Mouse (Mus musculus) heart, postnatal 0 days (tissue): ENCODE results near the gene Ccdc141. TPM values are rescaled to one million over a fixed set of nuclear protein-coding genes. Genes with fewer than 3 reads are reported as not detected.

Experiments used
- ATAC-seq: fragments of 200-750 bp; cut with Nextera tagmentation; 2 replicates; pipeline ENCODE4 v1.8.0; 2017; ENCODE audit warnings: low read depth, moderate number of reproducible peaks, moderate library complexity; ENCODE audit not compliant: insufficient read depth
- DNase-seq: peaks from one replicate; pipeline ENCODE4 v3.0.0-alpha.2; 2016; ENCODE audit warnings: low spot score
- H3K27ac ChIP-seq: fragments of 300-500 bp; sonication (generic); 2 replicates; pipeline ENCODE4 v1.5.1; 2014; ENCODE audit warnings: low read depth, mild to moderate bottlenecking
- H3K27me3 ChIP-seq: fragments of 300-500 bp; sonication (generic); 2 replicates; pipeline ENCODE4 v1.6.1; 2014; ENCODE audit warnings: low read length, mixed read lengths; ENCODE audit not compliant: control insufficient read depth, insufficient read depth
- H3K36me3 ChIP-seq: fragments of 300-500 bp; sonication (generic); replicated peaks from 2 replicates; pipeline ENCODE4 v1.6.1; 2014; ENCODE audit warnings: low read length, mixed read lengths; ENCODE audit not compliant: control insufficient read depth, insufficient read depth
- H3K4me1 ChIP-seq: fragments of 300-500 bp; sonication (generic); 2 replicates; pipeline ENCODE4 v1.6.1; 2014; ENCODE audit warnings: antibody characterized with exemption; ENCODE audit not compliant: control insufficient read depth, insufficient read depth
- H3K4me2 ChIP-seq: fragments of 300-500 bp; sonication (generic); 2 replicates; pipeline ENCODE4 v1.6.1; 2014; ENCODE audit warnings: low read depth, mild to moderate bottlenecking, low read length, moderate library complexity
- H3K4me3 ChIP-seq: fragments of 300-500 bp; sonication (generic); 2 replicates; pipeline ENCODE4 v1.5.1; 2014; ENCODE audit warnings: low read depth, low read length
- H3K9ac ChIP-seq: fragments of 300-500 bp; sonication (generic); replicated peaks from 2 replicates; pipeline ENCODE4 v1.6.1; 2014; ENCODE audit warnings: low read depth, low read length, mixed read lengths
- H3K9me3 ChIP-seq: fragments of 300-500 bp; sonication (generic); replicated peaks from 2 replicates; pipeline ENCODE4 v1.6.1; 2016; ENCODE audit warnings: low read length; ENCODE audit not compliant: control insufficient read depth
- CTCF ChIP-seq: IDR thresholded peaks from 2 replicates; pipeline ENCODE4 v1.5.1; 2016; ENCODE audit warnings: antibody characterized with exemption, control low read depth, low read depth
- EP300 ChIP-seq: IDR thresholded peaks from 2 replicates; pipeline ENCODE4 v1.6.1; 2016; ENCODE audit warnings: antibody characterized with exemption, low read depth
- WGBS: fragments of 180-500 bp; shearing (Covaris S2); extraction: QIAGEN DNeasy Blood & Tissue Kit; methylation state at CpG from one replicate; pipeline ENCODE4 v1.1.7; 2014; 5-methylcytosine and 5-hydroxymethylcytosine counted together
- polyA plus RNA-seq: library from polyadenylated mRNA; unstranded; fragments of >200 nt; fragmentation: Nextera tagmentation; extraction: Ambion mirVana; gene quantifications from 2 replicates; pipeline ENCODE4 v1.2.1, GENCODE M21; 2015
- total RNA-seq: library from RNA; depleted of rRNA; stranded (reverse); fragments of >200 nt; gene quantifications from 2 replicates; pipeline ENCODE4 v1.2.3, GENCODE M21; 2014; ENCODE audit warnings: low replicate concordance

Gene Ccdc141
- total and polyA plus RNA-seq, 2 experiments from 2014 or later = 139 to 162 TPM

DNA sequence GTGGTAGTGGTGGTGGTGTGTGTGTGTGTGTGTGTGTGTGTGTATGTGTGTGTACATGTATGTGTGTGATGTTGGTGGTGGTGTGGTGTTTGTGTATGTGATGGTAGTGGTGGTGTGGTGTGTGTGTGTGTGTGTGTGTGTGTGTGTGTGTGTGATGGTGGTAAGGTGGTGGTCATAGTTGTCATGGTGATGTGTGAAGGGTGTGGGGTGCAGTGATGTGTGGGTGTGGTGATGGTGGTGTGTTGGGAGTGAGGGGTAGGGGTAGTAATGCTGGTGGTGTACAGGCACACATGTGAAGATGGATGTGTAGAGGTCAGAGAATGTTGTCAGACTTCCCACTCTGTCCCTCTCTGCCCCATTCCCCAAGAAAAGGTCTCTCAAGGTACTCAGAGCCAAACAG, 85.1 kb downstream of the Ccdc141 start:
- Histone ChIP-seq H3K27me3 (no peaks in the 10 kb centered on the region), H3K36me3 (peaks cover 27% of the 10 kb centered on the region), H3K9ac (no peak overlapping the region), H3K9me3 (no peaks in the 10 kb centered on the region), H3K27ac (peak overlapping the region; percentile 52), H3K4me3 (no peak overlapping the region), H3K4me2 (no peak overlapping the region), H3K4me1 (peaks cover 9% of the 10 kb centered on the region; the same call in 1 of the 2 replicates)
- TF ChIP-seq CTCF (no peak), EP300 (no peak)
- ATAC-seq = 0 out of 2 replicates have a peak, but pooled peaks have one; percentile 10
- no peak for DNase-seq

DNA sequence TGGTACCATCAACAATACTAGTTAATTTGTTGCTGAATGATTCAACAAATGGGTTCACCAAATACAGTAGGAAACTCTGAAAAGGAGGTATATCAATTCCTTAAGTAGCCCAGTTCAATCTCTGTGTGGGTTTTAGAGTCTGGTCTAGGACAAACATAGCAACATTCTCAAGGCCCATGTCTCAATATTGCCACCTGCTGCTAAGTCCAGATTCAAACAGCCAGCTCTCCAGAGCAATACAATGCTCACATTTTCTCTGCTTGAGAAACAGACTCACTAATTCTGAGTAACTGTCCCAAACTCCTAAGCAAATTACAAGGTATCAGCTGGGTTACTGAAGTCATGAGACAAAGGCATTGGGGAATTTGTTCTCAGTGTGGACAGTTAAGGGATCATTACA, 85.8 kb downstream of the Ccdc141 start:
- H3K9ac ChIP-seq = no peak overlapping the region
- H3K4me3 ChIP-seq = no peak overlapping the region
- DNase-seq (no peak), ATAC-seq (no peak)
- no peaks in the 10 kb centered on the region for H3K27me3 ChIP-seq
- H3K36me3 ChIP-seq = peaks cover 32% of the 10 kb centered on the region
- H3K4me2 ChIP-seq = no peak overlapping the region
- peaks cover 9% of the 10 kb centered on the region; the same call in 1 of the 2 replicates for H3K4me1 ChIP-seq
- H3K27ac ChIP-seq = no peak overlapping the region
- TF ChIP-seq CTCF = peak; percentile 32
- no peak for TF ChIP-seq EP300
- no peaks in the 10 kb centered on the region for H3K9me3 ChIP-seq

DNA sequence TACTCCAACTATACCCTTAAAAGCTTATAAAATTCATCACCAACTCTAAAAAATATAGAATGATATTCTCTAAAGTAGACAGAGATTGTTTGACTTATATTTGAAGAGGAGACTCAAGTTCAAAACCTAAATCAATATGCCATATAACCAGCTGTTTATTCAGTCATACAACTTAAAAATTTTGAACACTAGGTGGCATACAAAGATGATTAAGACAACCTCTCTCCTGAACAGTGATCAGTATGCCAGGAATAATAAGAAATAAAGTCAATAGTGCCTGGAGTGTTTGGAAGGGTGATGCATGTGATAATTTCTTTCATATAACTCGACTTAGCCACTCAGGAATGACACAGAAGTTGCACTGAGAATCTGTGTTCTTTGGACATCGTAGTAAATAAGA, 89.3 kb downstream of the Ccdc141 start:
- Histone ChIP-seq H3K9me3 (no peaks in the 10 kb centered on the region), H3K4me2 (no peak overlapping the region), H3K9ac (no peak overlapping the region), H3K27me3 (no peaks in the 10 kb centered on the region), H3K36me3 (peaks cover 25% of the 10 kb centered on the region), H3K27ac (no peak overlapping the region), H3K4me3 (no peak overlapping the region), H3K4me1 (peaks cover 6% of the 10 kb centered on the region; the same call in 1 of the 2 replicates)
- DNase-seq (no peak), ATAC-seq (no peak)
- WGBS = 84% methylated on average over 2 of the region's 2 CpGs
- TF ChIP-seq EP300 (no peak), CTCF (0 out of 2 replicates have a peak, but pooled peaks have one; percentile 2)

- H3K4me3 ChIP-seq = no peak overlapping the region
- H3K27ac ChIP-seq = no peak overlapping the region
- DNase-seq (no peak), ATAC-seq (no peak)
- 93% methylated on average over 3 of the region's 3 CpGs for WGBS
- H3K9me3 ChIP-seq = no peaks in the 10 kb centered on the region
- peaks cover 1% of the 10 kb centered on the region; the same call in 1 of the 2 replicates for H3K4me1 ChIP-seq
- H3K9ac ChIP-seq = no peak overlapping the region
- no peak overlapping the region for H3K4me2 ChIP-seq
- H3K36me3 ChIP-seq = peaks cover 25% of the 10 kb centered on the region
- TF ChIP-seq EP300 (no peak), CTCF (no peak)
- no peaks in the 10 kb centered on the region for H3K27me3 ChIP-seq
Observed at GRCm38 (mm10) chr2:77080657-77081056, 89.8 kb downstream of the Ccdc141 start.

GRCm38 (mm10) chr2:77078746-77079145, 91.7 kb downstream of the Ccdc141 start:
- Histone ChIP-seq H3K4me3 (no peak overlapping the region), H3K36me3 (peaks cover 23% of the 10 kb centered on the region), H3K9ac (no peak overlapping the region), H3K9me3 (no peaks in the 10 kb centered on the region), H3K27me3 (no peaks in the 10 kb centered on the region), H3K4me2 (no peak overlapping the region), H3K4me1 (0 out of 2 replicates have a peak, but pooled peaks cover 7% of the 10 kb centered on the region), H3K27ac (0 out of 2 replicates have a peak overlapping the region, but pooled peaks have one; percentile 38)
- no peak for TF ChIP-seq CTCF
- 83% methylated on average over 4 of the region's 4 CpGs for WGBS
- ATAC-seq (no peak), DNase-seq (no peak)

DNA sequence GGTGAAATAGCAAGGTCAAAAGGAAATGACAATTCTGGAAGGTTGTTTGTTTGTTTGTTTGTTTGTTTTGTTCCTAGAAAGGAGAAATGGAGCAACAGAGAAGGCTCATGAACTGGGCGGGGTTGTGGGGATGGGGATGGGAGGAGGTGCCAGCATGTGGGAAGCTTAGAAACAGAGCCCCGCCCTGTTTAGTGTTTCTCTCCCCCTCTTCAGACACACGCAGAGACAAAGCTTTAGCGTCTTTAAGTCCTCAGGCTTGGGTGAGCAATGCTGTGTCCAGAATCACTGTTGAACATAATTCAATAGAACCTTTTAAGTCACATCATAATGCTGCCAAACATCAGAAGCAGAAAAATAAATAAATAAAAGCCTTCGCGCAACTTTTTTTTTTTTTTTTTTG, 96.1 kb downstream of the Ccdc141 start:
- TF ChIP-seq EP300 (no peak), CTCF (no peak)
- H3K4me3 ChIP-seq = no peak overlapping the region
- no peaks in the 10 kb centered on the region for H3K27me3 ChIP-seq
- no peaks in the 10 kb centered on the region for H3K9me3 ChIP-seq
- no peak for DNase-seq
- no peak for ATAC-seq
- WGBS = 55% methylated on average over 6 of the region's 6 CpGs
- H3K4me2 ChIP-seq = no peak overlapping the region
- H3K4me1 ChIP-seq = 0 out of 2 replicates have a peak, but pooled peaks cover 7% of the 10 kb centered on the region
- H3K36me3 ChIP-seq = peaks cover 38% of the 10 kb centered on the region
- no peak overlapping the region for H3K9ac ChIP-seq
- H3K27ac ChIP-seq = peak overlapping the region; percentile 19; the same call in 1 of the 2 replicates
